Mouse (Mus musculus) adrenal gland, adult 2 months (tissue): ENCODE data around the gene Kif16b. TPM values are rescaled to one million over a fixed set of nuclear protein-coding genes. Genes with fewer than 3 reads are reported as not detected.
A peak's percentile ranks its signal among the peaks of the same experiment; 100 is the strongest.

ENCODE experiments used
- DNase-seq: peaks from one replicate; pipeline ENCODE4 v3.0.0; 2021
- polyA plus RNA-seq: library from polyadenylated mRNA; depleted of rRNA; stranded (reverse); fragments of >200 nt; gene quantifications from 2 replicates; pipeline ENCODE4 v1.2.3, GENCODE M21; 2012
- total RNA-seq, 2 experiments: library from RNA; stranded (reverse); gene quantifications; 2 replicates each; pipeline ENCODE4 v1.2.3; 2021

Kif16b gene
- total and polyA plus RNA-seq, 3 experiments: 9.7 to 27.2 (median 22.4) TPM

- DNase-seq: peak; percentile 76
These were observed 25.4 kb downstream of the Kif16b start for GRCm38 (mm10) chr2:142875936-142876335.

- peak; percentile 85 for DNase-seq
These were observed 26.8 kb downstream of the Kif16b start for GRCm38 (mm10) chr2:142874562-142874961.

- DNase-seq: no peak
These were observed 31.3 kb downstream of the Kif16b start for GRCm38 (mm10) chr2:142870055-142870454.

- no peak for DNase-seq
These were observed 33.9 kb downstream of the Kif16b start for GRCm38 (mm10) chr2:142867481-142867880.

GRCm38 (mm10) chr2:142860994-142861393 is 40.3 kb downstream of the Kif16b start:
- no peak for DNase-seq

GRCm38 (mm10) chr2:142859452-142859851 is 41.9 kb downstream of the Kif16b start:
- DNase-seq: peak; percentile 56

GRCm38 (mm10) chr2:142838775-142839174 is 62.6 kb downstream of the Kif16b start:
- no peak for DNase-seq

GRCm38 (mm10) chr2:142838118-142838517 is 63.2 kb downstream of the Kif16b start:
- peak; percentile 27 for DNase-seq

- no peak for DNase-seq
These were observed 66.6 kb downstream of the Kif16b start for GRCm38 (mm10) chr2:142834751-142835150.

GRCm38 (mm10) chr2:142832617-142833422 is 68.5 kb downstream of the Kif16b start:
- no peak for DNase-seq

- peak; percentile 29 for DNase-seq
These were observed 88.3 kb downstream of the Kif16b start for GRCm38 (mm10) chr2:142813033-142813432.

- DNase-seq: no peak
These were observed 97.4 kb downstream of the Kif16b start for GRCm38 (mm10) chr2:142803760-142804448.

GRCm38 (mm10) chr2:142797310-142797709 is 104.0 kb downstream of the Kif16b start:
- DNase-seq: no peak

GRCm38 (mm10) chr2:142775358-142775757 is 126.0 kb downstream of the Kif16b start:
- DNase-seq: no peak

- no peak for DNase-seq
These were observed 126.6 kb downstream of the Kif16b start for GRCm38 (mm10) chr2:142774752-142775151.

- no peak for DNase-seq
These were observed 131.6 kb downstream of the Kif16b start for GRCm38 (mm10) chr2:142769647-142770121.

- DNase-seq: no peak
These were observed 137.1 kb downstream of the Kif16b start for GRCm38 (mm10) chr2:142764276-142764675.

GRCm38 (mm10) chr2:142760843-142761242 is 140.5 kb downstream of the Kif16b start:
- peak; percentile 36 for DNase-seq

GRCm38 (mm10) chr2:142759192-142759591 is 142.1 kb downstream of the Kif16b start:
- DNase-seq: no peak

GRCm38 (mm10) chr2:142758091-142758765 is 143.1 kb downstream of the Kif16b start:
- peak; percentile 63 for DNase-seq

GRCm38 (mm10) chr2:142739338-142739737 is 162.0 kb downstream of the Kif16b start:
- no peak for DNase-seq

- no peak for DNase-seq
These were observed 162.8 kb downstream of the Kif16b start for GRCm38 (mm10) chr2:142738488-142738887.

- no peak for DNase-seq
These were observed 165.6 kb downstream of the Kif16b start for GRCm38 (mm10) chr2:142735691-142736090.
